In genomic region chr3:90585595-90585994, GRCm38 (mm10) we compare ENCODE assay signal across 8 mouse cellular contexts. TPM values are rescaled to one million over a fixed set of nuclear protein-coding genes. Genes with fewer than 3 reads are reported as not detected.
DNase-seq lines count a peak whose midpoint lies in the region; ATAC-seq and TF ChIP-seq lines count a peak whose summit lies in the region.

No protein-coding gene starts in this region.

- no peaks in the 10 kb centered on the region for H3K27me3 ChIP-seq in embryonic facial prominence, embryonic 13.5 days
- H3K27me3 ChIP-seq in heart, postnatal 0 days (ENCODE audit: control insufficient read depth, insufficient read depth, low read length), result no peaks in the 10 kb centered on the region

- 30% methylated on average over 5 of the region's 5 CpGs for WGBS in embryonic facial prominence, embryonic 13.5 days
- WGBS in heart, postnatal 0 days, result 24% methylated on average over 5 of the region's 5 CpGs
- 12% methylated on average over 5 of the region's 5 CpGs for WGBS in large intestine, adult 2 months

- no peak overlapping the region for H3K4me2 ChIP-seq in embryonic facial prominence, embryonic 13.5 days
- H3K4me2 ChIP-seq in heart, postnatal 0 days (ENCODE audit: low read depth, low read length), result no peak overlapping the region

- peak; percentile 63 for DNase-seq in A20 (ENCODE audit: low read depth, low spot score)
- DNase-seq in adrenal gland, adult (ENCODE audit: inconsistent age in 2 of 2, low spot score in 1 of 2), result peak; percentile 80 to 91
- DNase-seq in heart, postnatal 0 days (ENCODE audit: low spot score), result peak; percentile 86
- DNase-seq in large intestine, adult 2 months (ENCODE audit: low read depth, low spot score), result peak; percentile 72
- DNase-seq in lung, adult 18-20 months, result peak; percentile 63 to 78
- DNase-seq in thymus, adult 18-20 months, result peak; percentile 35 to 38

- H3K9me3 ChIP-seq in embryonic facial prominence, embryonic 13.5 days, result no peaks in the 10 kb centered on the region
- no peaks in the 10 kb centered on the region for H3K9me3 ChIP-seq in heart, postnatal 0 days (replicated peaks; ENCODE audit: control insufficient read depth, low read length)

- H3K36me3 ChIP-seq in embryonic facial prominence, embryonic 13.5 days, result no peaks in the 10 kb centered on the region
- no peaks in the 10 kb centered on the region for H3K36me3 ChIP-seq in heart, postnatal 0 days (replicated peaks; ENCODE audit: control insufficient read depth, insufficient read depth, low read length)

- no peak for ATAC-seq in embryonic facial prominence, embryonic 13.5 days (ENCODE audit: insufficient number of reproducible peaks, insufficient read depth, low FRiP score, low TSS enrichment, low read depth)
- ATAC-seq in heart, postnatal 0 days (ENCODE audit: insufficient read depth, low read depth), result 0 out of 2 replicates have a peak, but pooled peaks have one; percentile 13
- ATAC-seq in neutrophil, adult 5-6 weeks (ENCODE audit: extremely low read depth, insufficient number of reproducible peaks, low FRiP score, poor library complexity, severe bottlenecking), result peak; percentile 52

- TF ChIP-seq CTCF in heart, postnatal 0 days (IDR thresholded peaks at IDR 0.05; ENCODE audit: low read depth), result peak; percentile 92

- peaks cover 27% of the 10 kb centered on the region; the same call in 1 of the 2 replicates for H3K4me1 ChIP-seq in embryonic facial prominence, embryonic 13.5 days
- H3K4me1 ChIP-seq in heart, postnatal 0 days (ENCODE audit: control insufficient read depth, insufficient read depth), result peaks cover 12% of the 10 kb centered on the region; the same call in 1 of the 2 replicates

- TF ChIP-seq EP300 in heart, postnatal 0 days (IDR thresholded peaks at IDR 0.05; ENCODE audit: low read depth), result no peak

- no peak overlapping the region for H3K4me3 ChIP-seq in embryonic facial prominence, embryonic 13.5 days
- no peak overlapping the region for H3K4me3 ChIP-seq in heart, postnatal 0 days (ENCODE audit: low read depth, low read length)

- H3K9ac ChIP-seq in embryonic facial prominence, embryonic 13.5 days, result no peak overlapping the region
- H3K9ac ChIP-seq in heart, postnatal 0 days (replicated peaks; ENCODE audit: low read depth, low read length), result no peak overlapping the region

- peak overlapping the region; percentile 69; the same call in 1 of the 2 replicates for H3K27ac ChIP-seq in embryonic facial prominence, embryonic 13.5 days
- H3K27ac ChIP-seq in heart, postnatal 0 days (ENCODE audit: low read depth), result no peak overlapping the region

RNA-seq across cellular contexts. Expression of gene S100a2, which starts 4.5 kb away (rescaled TPM):
- polyA plus RNA-seq in embryonic facial prominence, embryonic 13.5 days (2015; fragmentation: Nextera tagmentation; extraction: Ambion mirVana), result not detected in 2 replicates
- not detected in 2 replicates for total RNA-seq in heart, postnatal 0 days (2014; rRNA removed; ENCODE audit: low replicate concordance)
- polyA plus RNA-seq in heart, postnatal 0 days (2015; fragmentation: Nextera tagmentation; extraction: Ambion mirVana), result not detected in 2 replicates
- polyA plus RNA-seq in large intestine, adult 2 months (2012; rRNA removed), result not detected in 2 replicates
- total RNA-seq in neutrophil, adult 5-6 weeks (2017), result not detected in 2 replicates

RNA-seq across cellular contexts. Expression of gene Gm42674, which starts 16.1 kb away (rescaled TPM):
- not detected in 2 replicates for polyA plus RNA-seq in embryonic facial prominence, embryonic 13.5 days (2015; fragmentation: Nextera tagmentation; extraction: Ambion mirVana)
- not detected in 2 replicates for total RNA-seq in heart, postnatal 0 days (2014; rRNA removed; ENCODE audit: low replicate concordance)
- not detected in 2 replicates for polyA plus RNA-seq in heart, postnatal 0 days (2015; fragmentation: Nextera tagmentation; extraction: Ambion mirVana)
- polyA plus RNA-seq in large intestine, adult 2 months (2012; rRNA removed), result not detected in 2 replicates
- not detected in 2 replicates for total RNA-seq in neutrophil, adult 5-6 weeks (2017)

RNA-seq across cellular contexts. Expression of gene S100a4, which starts 18.0 kb away (rescaled TPM):
- polyA plus RNA-seq in embryonic facial prominence, embryonic 13.5 days (2015; fragmentation: Nextera tagmentation; extraction: Ambion mirVana), result 18.8 and 19.2 TPM in 2 replicates
- total RNA-seq in heart, postnatal 0 days (2014; rRNA removed; ENCODE audit: low replicate concordance), result 1.3 TPM in 1 of 2 replicates, not detected in the other
- 4.4 and 4.8 TPM in 2 replicates for polyA plus RNA-seq in heart, postnatal 0 days (2015; fragmentation: Nextera tagmentation; extraction: Ambion mirVana)
- 8.3 and 8.7 TPM in 2 replicates for polyA plus RNA-seq in large intestine, adult 2 months (2012; rRNA removed)
- total RNA-seq in neutrophil, adult 5-6 weeks (2017), result 88.4 and 95.9 TPM in 2 replicates

RNA-seq across cellular contexts. Expression of gene S100a5, which starts 22.7 kb away (rescaled TPM):
- polyA plus RNA-seq in embryonic facial prominence, embryonic 13.5 days (2015; fragmentation: Nextera tagmentation; extraction: Ambion mirVana), result not detected in 2 replicates
- total RNA-seq in heart, postnatal 0 days (2014; rRNA removed; ENCODE audit: low replicate concordance), result not detected in 2 replicates
- polyA plus RNA-seq in heart, postnatal 0 days (2015; fragmentation: Nextera tagmentation; extraction: Ambion mirVana), result not detected in 2 replicates
- not detected in 2 replicates for polyA plus RNA-seq in large intestine, adult 2 months (2012; rRNA removed)
- not detected in 2 replicates for total RNA-seq in neutrophil, adult 5-6 weeks (2017)

RNA-seq across cellular contexts. Expression of gene S100a3, which starts 25.2 kb away (rescaled TPM):
- polyA plus RNA-seq in embryonic facial prominence, embryonic 13.5 days (2015; fragmentation: Nextera tagmentation; extraction: Ambion mirVana), result 0.44 and 0.62 TPM in 2 replicates
- not detected in 2 replicates for total RNA-seq in heart, postnatal 0 days (2014; rRNA removed; ENCODE audit: low replicate concordance)
- 0.16 TPM in 1 of 2 replicates, not detected in the other for polyA plus RNA-seq in heart, postnatal 0 days (2015; fragmentation: Nextera tagmentation; extraction: Ambion mirVana)
- 0.76 TPM in 1 of 2 replicates, not detected in the other for polyA plus RNA-seq in large intestine, adult 2 months (2012; rRNA removed)
- 1.4 and 2.3 TPM in 2 replicates for total RNA-seq in neutrophil, adult 5-6 weeks (2017)
